Mouse (Mus musculus) mouse embryonic stem cell (cell line): Measurements from ENCODE around the gene Lrrc49.

ENCODE experiments used
- in situ Hi-C, 2 experiments: fragments of 300-500 bp; cut with MboI; formaldehyde crosslinking; loops; 1 replicate in 1 of 2; 3 replicates in 1 of 2; pipeline ENCODE4 v1.14.3; 2019 to 2020; ENCODE audit warnings: low sequenced_read_pairs in 2 of 2, low pct_unique_long_range_greater_than_20kb in 1 of 2, mixed read lengths in 1 of 2; ENCODE audit not compliant: unreplicated experiment in 1 of 2

Gene Lrrc49

GRCm38 (mm10) chr9:60519601-60520000 lies 168.4 kb downstream of the Lrrc49 start:
- in situ Hi-C loops, result no loop called here
